Mouse (Mus musculus): ENCODE data around the gene Purb.
"Not testable (repeated sequence)": the region's sequence is repeated elsewhere in the genome, so short reads cannot be mapped to it uniquely, and the experiment has no call there.

Purb gene

DNA sequence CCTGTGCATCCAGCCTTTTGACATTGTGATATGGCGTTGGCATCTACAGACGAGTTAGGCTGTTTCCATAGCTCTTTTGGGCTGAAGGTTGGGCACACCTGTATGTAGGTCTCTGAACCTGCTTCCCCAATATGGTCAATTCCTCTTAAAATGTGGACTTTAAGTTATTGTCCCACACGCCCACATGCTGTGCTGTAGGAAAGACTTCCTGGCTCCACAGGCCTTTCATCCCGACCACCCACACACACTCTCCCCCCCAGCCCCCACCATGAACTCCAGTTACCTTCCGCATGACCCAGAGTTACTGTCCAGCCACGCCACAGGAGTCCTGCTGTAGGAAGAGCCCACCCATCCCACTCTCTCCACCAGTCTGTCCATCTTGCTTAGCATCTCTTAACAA is 11.2 kb upstream of the Purb start:
- DNase-seq (ENCODE audit: extremely low spot score, low read depth, low spot score), result no peak

DNA sequence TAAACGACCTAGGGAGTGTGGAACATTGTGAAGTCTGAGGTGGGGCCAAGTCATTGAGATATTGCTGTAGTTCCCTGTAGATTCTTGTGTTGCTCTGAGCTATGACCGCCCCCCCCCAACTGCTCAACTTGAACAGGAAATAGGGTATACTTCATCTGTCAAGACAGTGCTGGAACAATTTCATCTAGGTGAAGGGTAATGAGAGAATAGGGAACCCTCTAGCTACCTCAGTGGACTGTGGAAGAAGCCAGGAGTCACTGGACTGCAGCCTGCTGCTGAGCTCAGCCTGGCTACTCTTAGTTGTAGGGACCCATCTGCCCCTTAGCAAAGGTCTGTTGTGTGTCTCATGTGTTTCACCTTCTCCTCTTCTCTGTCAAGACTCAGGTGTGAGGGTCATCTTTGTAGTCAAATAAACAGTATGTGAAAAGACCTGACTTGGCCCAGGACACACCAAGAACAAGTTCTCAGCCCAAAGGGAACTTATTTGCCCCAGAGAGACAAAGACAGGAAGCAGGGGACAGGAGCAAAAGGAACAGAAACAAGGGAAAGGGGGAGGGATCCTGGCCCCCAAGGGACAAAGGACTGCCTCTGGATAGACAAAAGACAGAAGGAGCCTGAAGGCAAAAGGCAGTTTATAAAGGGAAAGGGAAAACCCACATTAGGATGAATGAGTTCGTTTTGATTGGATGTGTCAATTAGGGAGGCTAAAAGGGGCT is 8.7 kb upstream of the Purb start:
- no peak for DNase-seq (ENCODE audit: extremely low spot score, low read depth, low spot score)

DNA sequence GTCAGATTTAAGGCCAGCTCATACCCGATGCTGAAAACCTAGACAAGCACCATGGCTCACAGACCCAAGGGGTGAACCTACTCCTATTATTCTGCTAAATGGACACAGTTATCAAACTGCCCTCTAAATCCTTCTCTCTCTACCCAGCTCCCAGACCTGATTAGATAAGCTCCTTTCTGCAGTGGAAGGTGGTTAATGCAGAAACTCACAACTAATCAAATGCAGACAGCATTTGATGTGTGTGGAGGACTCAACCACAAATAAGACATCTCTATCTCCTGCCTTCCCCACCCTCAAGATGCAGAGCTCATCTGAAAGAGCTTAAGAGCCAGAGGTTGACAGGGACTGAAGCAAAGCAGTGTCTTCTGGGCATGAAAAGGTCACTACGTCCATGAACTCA is 7.4 kb upstream of the Purb start:
- DNase-seq (ENCODE audit: extremely low spot score, low read depth, low spot score), result no peak

DNA sequence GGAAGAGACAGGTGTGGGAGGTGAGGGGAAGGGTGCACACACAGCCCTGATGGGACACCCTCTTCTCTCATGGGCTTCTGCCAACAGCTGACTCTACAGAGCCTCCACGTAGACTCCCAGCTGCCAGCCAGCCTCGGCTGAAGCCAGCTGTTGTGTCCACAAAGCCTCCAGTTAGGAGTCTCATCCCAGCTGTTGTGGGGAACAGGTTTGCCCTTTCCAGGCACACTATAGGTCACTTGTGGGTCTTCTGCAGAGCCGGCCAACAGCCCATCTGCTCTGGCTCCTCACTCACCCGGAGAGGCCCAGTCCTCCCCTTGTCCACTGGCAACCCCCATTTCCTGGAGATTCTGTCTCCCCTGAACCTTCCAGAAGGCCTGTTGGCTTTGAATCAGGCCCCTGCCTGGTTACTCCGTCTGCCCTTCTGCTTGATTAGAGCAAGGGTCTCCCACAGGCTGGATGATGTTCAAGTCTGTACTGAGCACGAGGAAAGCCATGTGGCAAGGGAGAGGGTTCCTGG is 6.0 kb upstream of the Purb start:
- DNase-seq (ENCODE audit: extremely low spot score, low read depth, low spot score), result no peak

DNA sequence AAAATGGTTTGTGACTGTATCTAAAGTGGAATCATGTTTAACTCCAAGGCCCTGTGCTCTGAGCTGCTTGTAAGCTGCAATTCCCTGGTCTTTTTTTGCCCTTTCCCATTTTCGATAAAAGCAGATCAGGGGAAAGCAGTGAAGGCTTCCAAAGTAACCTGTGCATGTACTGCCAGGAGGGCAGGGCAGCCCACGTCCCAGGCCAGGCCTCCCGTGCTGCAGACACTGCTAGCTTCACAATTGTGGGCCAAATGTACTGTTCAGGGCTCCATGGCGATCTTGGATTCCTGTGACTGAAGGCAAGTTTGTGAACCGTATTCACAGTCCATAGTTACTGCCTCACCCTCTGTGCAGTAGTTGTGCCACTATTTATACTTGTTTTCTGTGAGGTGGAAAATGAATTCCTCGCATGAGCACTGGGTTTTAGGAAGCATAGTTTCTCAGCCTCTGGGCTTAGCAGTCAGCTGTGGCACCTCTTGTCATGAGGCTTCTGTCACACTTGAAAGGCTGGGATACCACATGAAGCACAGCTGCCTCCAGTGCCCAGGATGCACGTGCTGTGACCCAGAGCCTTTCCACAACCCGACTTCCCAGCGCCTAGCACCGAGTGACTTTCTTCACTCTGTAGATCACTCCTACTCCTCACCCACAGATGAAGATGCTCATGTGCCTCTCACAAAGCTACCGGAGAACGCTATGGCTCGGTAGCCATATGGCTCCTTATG is 5.1 kb upstream of the Purb start:
- no peak for DNase-seq (ENCODE audit: extremely low spot score, low read depth, low spot score)

DNA sequence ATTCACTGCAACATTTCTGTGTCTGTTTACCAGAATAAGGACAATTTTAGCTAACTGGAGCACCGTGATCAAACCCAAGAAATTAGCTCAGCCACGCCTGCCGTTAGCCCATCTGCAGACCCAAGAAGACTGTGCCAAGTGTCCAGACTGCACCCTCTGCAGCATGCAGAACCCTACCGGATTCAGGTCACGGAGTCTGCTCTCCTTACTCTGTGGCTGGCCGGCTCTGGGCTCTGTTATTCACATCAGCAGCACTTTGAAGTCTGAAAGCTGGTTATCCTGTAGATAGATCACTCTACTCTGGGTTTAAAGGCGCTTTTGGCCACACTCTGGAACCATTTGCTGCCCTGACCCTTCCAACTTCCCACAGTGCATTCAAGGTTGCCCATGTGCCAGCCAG is 4.5 kb upstream of the Purb start:
- DNase-seq (ENCODE audit: extremely low spot score, low read depth, low spot score), result no peak

DNA sequence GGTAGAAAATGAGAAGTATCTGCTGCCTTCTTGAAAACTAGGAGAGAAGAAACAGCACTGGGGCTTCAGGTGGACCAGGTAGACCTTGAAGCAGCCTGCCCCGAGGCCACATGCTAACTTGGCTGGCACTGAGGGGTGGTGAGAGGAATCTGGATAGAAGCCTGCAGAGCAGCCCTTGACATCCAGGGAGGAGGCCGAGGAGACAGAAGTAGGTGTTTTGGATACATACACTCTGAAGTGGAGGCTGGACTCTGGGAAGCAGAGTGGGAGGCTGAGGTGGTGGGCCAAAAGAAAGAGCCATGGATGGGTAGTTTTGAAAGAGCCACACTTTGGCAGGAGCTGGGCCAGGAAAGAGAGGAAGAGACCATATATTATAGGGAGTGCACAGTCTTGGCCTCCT is 3.5 kb upstream of the Purb start:
- no peak for DNase-seq (ENCODE audit: extremely low spot score, low read depth, low spot score)

DNA sequence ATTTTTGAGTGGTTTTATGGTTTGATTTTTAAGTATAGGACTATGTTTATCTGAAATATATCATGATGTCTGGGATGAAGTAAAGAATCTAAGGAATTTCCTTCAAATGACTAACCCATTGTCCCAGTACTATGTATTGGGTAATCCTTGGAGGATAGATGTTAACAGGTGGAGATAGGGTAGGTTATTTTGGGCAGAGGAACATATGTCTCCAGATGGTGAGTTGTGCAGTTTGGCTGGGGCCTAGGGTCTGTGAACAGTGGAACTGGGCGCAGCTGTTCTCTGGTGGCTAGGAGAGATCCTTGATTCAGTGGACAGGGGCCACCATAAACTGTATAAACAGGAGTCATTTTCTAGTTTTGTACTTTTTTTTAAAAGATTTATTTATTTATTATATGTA is 1.6 kb upstream of the Purb start:
- DNase-seq (ENCODE audit: extremely low spot score, low read depth, low spot score), result no peak

DNA sequence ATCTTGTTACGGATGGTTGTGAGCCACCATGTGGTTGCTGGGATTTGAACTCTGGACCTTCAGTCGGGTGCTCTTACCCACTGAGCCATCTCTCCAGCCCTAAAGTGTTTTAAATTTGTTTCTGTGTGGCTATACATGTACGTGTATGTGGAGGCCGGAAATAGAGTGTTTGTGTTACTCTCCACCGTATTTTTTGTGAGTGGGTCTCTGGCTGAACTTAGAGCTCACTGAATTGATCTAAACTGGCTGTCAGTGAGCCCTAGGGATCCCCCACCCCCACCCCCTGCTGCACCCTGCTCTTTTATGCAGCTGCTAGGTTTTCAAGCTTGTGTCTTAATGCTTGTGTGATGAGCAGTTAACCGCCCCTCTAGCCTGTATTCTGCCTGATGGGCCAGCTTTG is 1.2 kb upstream of the Purb start:
- no peak for DNase-seq (ENCODE audit: extremely low spot score, low read depth, low spot score)

DNA sequence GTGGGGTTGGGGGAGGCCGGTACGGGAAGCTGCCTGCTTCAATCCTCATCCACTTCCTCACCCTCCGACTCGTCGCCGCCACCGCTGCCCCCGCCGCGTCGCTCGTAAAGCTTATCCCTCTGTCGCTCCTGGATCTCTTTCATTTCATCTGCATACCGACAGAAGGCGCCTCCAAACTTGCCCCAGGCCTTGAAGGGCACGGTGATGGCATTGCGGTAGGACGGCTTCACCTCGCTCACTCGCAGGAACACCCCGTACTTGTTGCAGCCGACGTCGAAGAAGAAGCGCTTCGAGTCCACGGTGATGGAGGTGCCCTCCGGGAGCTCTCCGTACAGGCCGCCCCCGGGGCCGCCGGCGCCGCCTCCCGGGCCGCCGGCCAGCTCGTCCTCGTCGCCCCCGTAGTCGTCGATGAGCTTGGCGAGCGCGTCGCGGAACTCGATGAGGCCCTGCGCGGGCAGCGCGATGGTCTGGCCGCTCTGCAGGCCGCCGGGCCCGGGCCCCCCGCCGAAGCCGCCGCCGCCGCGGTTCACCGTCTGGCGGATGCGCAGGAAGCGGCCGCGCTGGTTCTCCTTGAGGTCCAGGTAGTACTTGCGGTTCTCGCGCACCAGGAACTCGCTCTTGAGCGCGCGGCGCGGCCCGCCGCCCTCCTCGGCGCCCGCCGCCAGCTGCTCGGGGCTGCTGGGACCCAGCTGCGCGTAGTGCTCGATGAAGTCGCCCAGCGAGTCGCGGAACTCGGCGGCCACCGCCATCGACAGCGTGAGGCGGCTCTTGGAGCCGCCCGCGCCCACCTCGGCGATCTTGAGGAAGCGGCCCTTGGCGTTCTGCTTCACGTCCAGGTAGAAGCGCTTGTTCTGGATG is 614 bp downstream of the Purb start:
- DNase-seq (ENCODE audit: extremely low spot score, low read depth, low spot score), result no peak

DNA sequence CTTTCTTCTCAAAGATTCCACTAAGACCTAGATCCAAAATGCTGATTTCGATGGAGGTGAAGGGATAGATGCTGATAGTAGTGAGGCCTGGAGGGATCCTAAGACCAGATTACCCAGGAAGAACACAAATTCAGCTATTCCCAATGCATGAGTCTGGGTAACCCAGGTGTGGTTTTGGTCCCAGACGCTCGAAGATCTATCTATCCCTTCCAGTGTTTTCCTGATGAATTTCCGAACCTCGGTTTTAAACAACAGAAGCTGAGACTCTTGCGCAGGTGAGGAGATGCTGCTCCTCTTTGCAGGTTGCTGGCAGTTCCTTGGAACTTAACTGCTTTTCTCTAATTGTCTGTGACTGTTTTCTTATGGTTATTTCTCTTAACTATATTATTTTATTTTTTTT is 1.3 kb downstream of the Purb start:
- no peak for DNase-seq (ENCODE audit: extremely low spot score, low read depth, low spot score)

DNA sequence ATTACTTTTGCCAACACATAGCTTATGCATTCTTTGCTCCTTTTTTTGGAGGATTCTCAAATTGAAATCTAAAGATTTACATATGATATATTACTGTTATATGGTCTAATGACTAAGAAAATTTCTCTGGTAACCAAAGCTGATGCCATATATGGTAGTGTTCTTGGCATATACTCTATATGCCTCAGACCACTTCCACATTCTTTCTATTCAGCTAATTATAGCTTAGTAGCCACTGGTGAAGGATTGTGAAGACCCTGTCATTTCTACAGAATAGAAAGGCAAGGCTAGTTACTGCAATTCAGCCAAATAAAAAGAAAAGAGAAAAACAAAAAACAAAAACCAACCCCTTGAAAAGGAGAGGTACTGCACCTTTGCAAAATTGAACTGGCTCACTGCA is 3.6 kb downstream of the Purb start:
- no peak for DNase-seq (ENCODE audit: extremely low spot score, low read depth, low spot score)

DNA sequence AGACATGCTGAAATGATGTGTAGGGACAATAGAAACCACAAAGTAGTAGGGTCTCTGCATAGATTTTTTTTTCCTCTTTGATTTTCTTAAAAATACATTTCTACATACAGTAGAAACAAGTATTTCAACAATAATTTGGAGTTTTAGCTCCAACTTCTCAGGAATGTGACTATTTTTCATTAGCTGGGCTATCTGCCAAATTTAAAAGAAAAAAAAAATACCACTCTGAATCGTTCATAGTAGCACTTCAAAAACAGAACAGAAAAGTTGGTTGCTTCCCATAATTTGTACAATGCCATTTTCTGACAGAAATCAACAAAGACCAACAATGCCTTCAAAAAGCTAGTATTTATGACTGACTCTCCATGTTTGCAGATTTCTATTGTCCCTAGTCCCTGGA is 4.2 kb downstream of the Purb start:
- DNase-seq (ENCODE audit: extremely low spot score, low read depth, low spot score), result no peak

DNA sequence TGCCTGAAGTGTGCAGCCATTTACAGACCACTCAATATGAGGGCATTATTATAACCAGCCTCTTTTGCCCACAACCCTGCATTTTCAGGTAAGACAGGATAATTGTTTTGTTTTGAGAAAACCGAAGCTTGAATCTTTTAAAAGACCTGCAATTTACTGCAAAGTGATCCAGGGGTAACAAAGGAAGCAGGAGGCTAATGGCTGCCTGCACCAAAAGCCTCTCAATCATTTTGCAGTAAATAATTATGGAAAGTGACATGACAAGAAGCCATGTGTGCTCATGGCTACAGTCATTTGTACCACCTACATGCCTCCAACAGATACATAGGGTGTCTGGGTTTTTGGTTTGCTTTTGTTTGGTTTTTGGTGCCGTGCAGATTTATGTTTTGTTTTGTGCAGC is 4.7 kb downstream of the Purb start:
- no peak for DNase-seq (ENCODE audit: extremely low spot score, low read depth, low spot score)

DNA sequence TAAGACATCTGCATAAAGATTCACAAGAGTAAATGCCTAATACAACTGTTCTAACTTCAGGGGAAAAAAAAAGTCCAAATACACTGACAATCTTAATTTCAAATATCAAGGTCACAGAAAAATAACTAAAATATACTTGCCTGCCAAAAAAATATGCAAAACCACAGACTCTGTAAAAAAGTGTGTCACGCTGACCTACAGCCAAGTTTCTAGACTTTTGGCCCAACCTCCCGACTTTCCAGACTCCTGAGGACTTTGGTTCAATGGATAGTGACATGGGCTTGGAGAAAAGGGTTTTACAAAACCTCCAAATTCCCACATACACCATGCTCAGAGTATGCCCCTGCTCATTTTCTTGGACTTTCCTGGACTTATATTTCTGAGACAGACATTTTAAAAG is 7.2 kb downstream of the Purb start:
- DNase-seq (ENCODE audit: extremely low spot score, low read depth, low spot score), result no peak

DNA sequence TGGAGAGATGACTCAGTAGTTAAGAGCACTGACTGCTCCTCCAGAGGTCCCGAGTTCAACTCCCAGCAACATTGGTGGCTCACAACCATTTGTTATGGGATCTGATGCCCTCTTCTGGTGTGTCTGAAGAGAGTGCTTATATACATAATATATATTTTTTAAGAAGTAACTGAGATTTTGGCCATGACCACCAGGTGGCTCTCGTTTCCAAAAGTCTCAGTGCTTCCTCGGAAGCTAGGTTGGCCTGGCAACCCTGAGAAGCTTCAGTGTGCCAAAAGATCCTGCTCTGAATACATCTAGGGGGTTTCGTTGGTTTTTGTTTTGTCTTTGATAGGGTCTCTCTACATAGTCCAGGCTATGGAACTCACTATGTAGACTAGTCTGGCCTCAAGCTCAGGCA is 10.6 kb downstream of the Purb start:
- DNase-seq (ENCODE audit: extremely low spot score, low read depth, low spot score), result no peak

DNA sequence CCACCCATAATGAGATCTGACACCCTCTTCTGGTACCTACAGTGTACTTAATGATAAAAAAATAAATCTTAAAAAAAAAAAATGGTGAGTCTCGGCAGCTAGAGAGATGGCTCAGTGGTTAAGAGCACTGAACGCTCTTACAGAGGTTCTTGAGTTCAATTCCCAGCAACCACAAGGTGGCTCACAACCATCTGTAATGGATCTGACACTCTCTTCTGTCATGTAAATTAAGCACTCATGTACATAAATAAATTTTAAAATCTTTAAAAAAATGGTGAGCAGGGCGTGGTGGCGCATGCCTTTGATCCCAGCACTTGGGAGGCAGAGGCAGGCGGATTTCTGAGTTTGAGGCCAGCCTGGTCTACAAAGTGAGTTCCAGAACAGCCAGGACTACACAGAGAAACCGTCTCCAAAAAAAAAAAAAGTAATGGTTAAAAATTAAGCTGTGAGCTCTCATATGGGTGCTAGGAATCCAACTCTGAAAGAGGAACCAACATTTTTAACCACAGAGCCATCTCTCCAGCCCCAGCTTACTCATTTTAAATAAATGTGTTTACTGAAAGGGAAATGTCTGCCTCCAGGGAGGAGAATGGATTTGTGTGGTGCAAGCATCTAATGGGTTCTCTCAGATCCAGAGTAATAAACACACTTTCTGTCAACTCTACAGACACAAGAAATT is 12.4 kb downstream of the Purb start:
- no peak for DNase-seq (ENCODE audit: extremely low spot score, low read depth, low spot score)

DNA sequence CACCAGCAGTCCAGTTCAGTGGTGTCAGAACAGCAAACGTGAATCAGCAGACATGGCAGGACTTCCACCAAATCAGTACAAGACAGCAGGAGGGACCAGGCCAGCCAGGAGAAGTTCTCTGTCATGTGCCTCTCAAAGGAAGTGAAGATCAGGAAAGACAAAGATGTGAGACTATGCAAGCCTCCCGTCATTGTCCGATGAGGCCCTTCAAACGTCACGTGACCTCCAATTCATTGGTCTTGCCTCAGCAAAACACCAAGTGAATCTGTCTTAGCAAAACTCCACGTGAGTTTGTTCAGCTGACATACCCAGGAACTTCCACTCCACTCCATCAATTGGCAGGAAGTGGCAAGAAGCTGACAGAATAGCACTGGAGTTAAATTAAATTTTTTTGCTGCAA is 19.6 kb downstream of the Purb start:
- DNase-seq (ENCODE audit: extremely low spot score, low read depth, low spot score), result no peak

DNA sequence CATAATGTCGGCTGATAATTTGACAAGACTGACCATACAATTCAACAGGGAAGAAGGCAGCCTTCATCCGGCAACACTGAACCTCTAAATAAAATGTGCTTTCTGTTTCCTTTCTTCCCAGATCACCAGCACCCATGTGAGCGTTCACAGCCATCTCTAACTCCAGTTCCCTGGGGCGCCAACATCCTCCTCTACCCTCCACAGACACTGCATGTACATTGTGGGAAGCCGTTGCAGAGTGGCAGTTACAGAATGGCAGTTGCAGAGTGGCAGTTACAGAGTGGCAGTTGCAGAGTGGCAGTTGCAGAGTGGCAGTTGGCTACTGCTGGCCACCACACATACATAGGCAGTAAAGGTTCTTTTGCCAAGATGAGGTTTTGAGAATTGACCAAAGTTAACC is 27.6 kb downstream of the Purb start:
- not testable (repeated sequence) for DNase-seq (ENCODE audit: extremely low spot score, low read depth, low spot score)

DNA sequence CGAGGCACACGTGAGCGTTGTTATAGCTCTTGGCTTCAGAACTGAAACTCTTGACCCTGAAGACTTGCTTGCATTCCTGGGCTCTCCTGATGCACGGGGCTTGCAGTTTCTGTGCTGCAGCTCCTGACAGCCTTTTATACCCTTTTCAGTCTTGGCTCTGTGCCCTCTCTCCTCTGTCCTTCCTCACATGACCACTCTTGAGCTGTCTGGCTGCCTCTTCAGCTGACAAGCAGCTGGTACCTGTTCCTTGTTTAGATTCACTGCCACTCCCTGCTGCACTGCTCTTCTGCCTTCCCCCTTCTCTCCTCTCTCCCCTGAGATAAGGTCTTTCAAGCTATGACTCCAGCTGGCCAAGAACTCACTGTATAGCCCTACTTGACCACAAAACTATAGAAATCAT is 28.2 kb downstream of the Purb start:
- no peak for DNase-seq (ENCODE audit: extremely low spot score, low read depth, low spot score)

DNA sequence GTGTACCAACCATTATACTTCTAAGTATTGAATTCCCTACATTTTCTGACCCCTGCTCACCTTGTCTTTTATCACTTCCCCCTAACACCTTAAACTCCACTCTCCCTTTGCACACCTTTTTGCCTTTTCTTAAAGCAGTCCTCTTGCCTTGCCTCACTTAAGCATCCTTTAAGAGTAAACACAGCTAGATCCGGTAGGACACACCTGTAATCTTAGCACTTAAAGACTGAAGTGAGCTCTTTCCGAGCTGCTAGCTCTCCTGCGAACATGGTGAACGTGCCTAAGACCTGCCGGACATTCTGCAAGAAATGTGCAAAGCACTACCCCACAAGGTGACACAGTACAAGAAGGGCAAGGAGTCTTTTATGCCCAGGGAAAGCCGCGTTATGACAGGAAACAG is 29.8 kb downstream of the Purb start:
- DNase-seq (ENCODE audit: extremely low spot score, low read depth, low spot score), result no peak
